Mouse (Mus musculus): Measurements from ENCODE around the gene Mroh2a. TPM values are rescaled to one million over a fixed set of nuclear protein-coding genes. Genes with fewer than 3 reads are reported as not detected.

The Mroh2a gene
- polyA plus RNA-seq, 2 experiments: under 0.01 to 0.38 TPM

GRCm38 (mm10) chr1:88277818-88278511 is 51.2 kb downstream of the Mroh2a start:
- H3K4me2 ChIP-seq (ENCODE audit: low read depth): peak overlapping the region; percentile 72
- peak overlapping the region; percentile 88 for H3K9ac ChIP-seq (replicated peaks)
- H3K4me1 ChIP-seq (replicated peaks; ENCODE audit: control insufficient read depth in 2 of 2, insufficient read depth in 2 of 2, low read length in 1 of 2): peaks cover 16 to 21% of the 10 kb centered on the region in 2 experiments
- TF ChIP-seq EP300 (IDR thresholded peaks at IDR 0.05; ENCODE audit: low read depth) (no peak), CTCF (IDR thresholded peaks at IDR 0.05; ENCODE audit: low read depth) (no peak)
- peaks cover 28% of the 10 kb centered on the region for H3K36me3 ChIP-seq (replicated peaks; ENCODE audit: control insufficient read depth, insufficient read depth, low read depth)
- 58% methylated on average over 18 of the region's 18 CpGs for WGBS (ENCODE audit: insufficient replicate concordance)
- no peak overlapping the region for H3K27ac ChIP-seq
- H3K27me3 ChIP-seq (ENCODE audit: control insufficient read depth, insufficient read depth, low read length): no peaks in the 10 kb centered on the region
- ATAC-seq (ENCODE audit: insufficient read depth) (no peak), DNase-seq (ENCODE audit: low read depth in 3 of 3, low spot score in 3 of 3) (no peak)
- H3K4me3 ChIP-seq (ENCODE audit: insufficient read depth in 1 of 2, low read depth in 2 of 2, low read length in 2 of 2): peak overlapping the region; percentile 65 to 73
- no peaks in the 10 kb centered on the region for H3K9me3 ChIP-seq (ENCODE audit: control insufficient read depth, low read length)

GRCm38 (mm10) chr1:88279111-88280005 is 52.6 kb downstream of the Mroh2a start:
- Histone ChIP-seq H3K4me3 (ENCODE audit: insufficient read depth in 1 of 2, low read depth in 2 of 2, low read length in 2 of 2) (no peak overlapping the region), H3K27ac (no peak overlapping the region), H3K9me3 (ENCODE audit: control insufficient read depth, low read length) (no peaks in the 10 kb centered on the region), H3K27me3 (ENCODE audit: control insufficient read depth, insufficient read depth, low read length) (no peaks in the 10 kb centered on the region), H3K4me2 (ENCODE audit: low read depth) (no peak overlapping the region), H3K9ac (replicated peaks) (no peak overlapping the region), H3K36me3 (replicated peaks; ENCODE audit: control insufficient read depth, insufficient read depth, low read depth) (peaks cover 16% of the 10 kb centered on the region), H3K4me1 (replicated peaks; ENCODE audit: control insufficient read depth in 2 of 2, insufficient read depth in 2 of 2, low read length in 1 of 2) (peaks cover 16 to 21% of the 10 kb centered on the region in 2 experiments)
- ATAC-seq (ENCODE audit: insufficient read depth) (no peak), DNase-seq (ENCODE audit: low read depth in 3 of 3, low spot score in 3 of 3) (peak in 2 of 3 experiments; percentile 41 to 51)
- no peak for TF ChIP-seq EP300 (IDR thresholded peaks at IDR 0.05; ENCODE audit: low read depth)
- 40% methylated on average over 9 of the region's 9 CpGs for WGBS (ENCODE audit: insufficient replicate concordance)

GRCm38 (mm10) chr1:88280006-88280690 is 53.4 kb downstream of the Mroh2a start:
- Histone ChIP-seq H3K4me1 (replicated peaks; ENCODE audit: control insufficient read depth in 2 of 2, insufficient read depth in 2 of 2, low read length in 1 of 2) (peaks cover 14 to 21% of the 10 kb centered on the region in 2 experiments), H3K27ac (no peak overlapping the region), H3K4me2 (ENCODE audit: low read depth) (no peak overlapping the region), H3K9ac (replicated peaks) (no peak overlapping the region), H3K27me3 (ENCODE audit: control insufficient read depth, insufficient read depth, low read length) (no peaks in the 10 kb centered on the region), H3K4me3 (ENCODE audit: insufficient read depth in 1 of 2, low read depth in 2 of 2, low read length in 2 of 2) (no peak overlapping the region), H3K9me3 (ENCODE audit: control insufficient read depth, low read length) (no peaks in the 10 kb centered on the region), H3K36me3 (replicated peaks; ENCODE audit: control insufficient read depth, insufficient read depth, low read depth) (peaks cover 8% of the 10 kb centered on the region)
- WGBS (ENCODE audit: insufficient replicate concordance): 58% methylated on average over 15 of the region's 15 CpGs
- TF ChIP-seq EP300 (IDR thresholded peaks at IDR 0.05; ENCODE audit: low read depth) (no peak), CTCF (IDR thresholded peaks at IDR 0.05; ENCODE audit: low read depth) (no peak)
- ATAC-seq (ENCODE audit: insufficient read depth): no peak
- DNase-seq (ENCODE audit: low read depth in 3 of 3, low spot score in 3 of 3): no peak

- H3K9me3 ChIP-seq (ENCODE audit: control insufficient read depth, low read length): no peaks in the 10 kb centered on the region
- no peak overlapping the region for H3K4me2 ChIP-seq (ENCODE audit: low read depth)
- no peak overlapping the region for H3K4me3 ChIP-seq (ENCODE audit: insufficient read depth in 1 of 2, low read depth in 2 of 2, low read length in 2 of 2)
- ATAC-seq (ENCODE audit: insufficient read depth): no peak
- DNase-seq (ENCODE audit: low read depth in 3 of 3, low spot score in 3 of 3): no peak
- H3K27me3 ChIP-seq (ENCODE audit: control insufficient read depth, insufficient read depth, low read length): no peaks in the 10 kb centered on the region
- H3K9ac ChIP-seq (replicated peaks): no peak overlapping the region
- H3K36me3 ChIP-seq (replicated peaks; ENCODE audit: control insufficient read depth, insufficient read depth, low read depth): no peaks in the 10 kb centered on the region
- WGBS (ENCODE audit: insufficient replicate concordance): 47% methylated on average over 3 of the region's 3 CpGs
- no peak overlapping the region for H3K27ac ChIP-seq
- H3K4me1 ChIP-seq (replicated peaks; ENCODE audit: control insufficient read depth in 2 of 2, insufficient read depth in 2 of 2, low read length in 1 of 2): peaks cover 3 to 5% of the 10 kb centered on the region in 2 experiments; a peak in 2 of 4 replicates
- no peak for TF ChIP-seq CTCF (IDR thresholded peaks at IDR 0.05; ENCODE audit: low read depth)
- no peak for TF ChIP-seq EP300 (IDR thresholded peaks at IDR 0.05; ENCODE audit: low read depth)
Observed at GRCm38 (mm10) chr1:88282301-88282700, 55.5 kb downstream of the Mroh2a start.
